Mouse (Mus musculus): ENCODE data around the gene Pcnx3.

DNA sequence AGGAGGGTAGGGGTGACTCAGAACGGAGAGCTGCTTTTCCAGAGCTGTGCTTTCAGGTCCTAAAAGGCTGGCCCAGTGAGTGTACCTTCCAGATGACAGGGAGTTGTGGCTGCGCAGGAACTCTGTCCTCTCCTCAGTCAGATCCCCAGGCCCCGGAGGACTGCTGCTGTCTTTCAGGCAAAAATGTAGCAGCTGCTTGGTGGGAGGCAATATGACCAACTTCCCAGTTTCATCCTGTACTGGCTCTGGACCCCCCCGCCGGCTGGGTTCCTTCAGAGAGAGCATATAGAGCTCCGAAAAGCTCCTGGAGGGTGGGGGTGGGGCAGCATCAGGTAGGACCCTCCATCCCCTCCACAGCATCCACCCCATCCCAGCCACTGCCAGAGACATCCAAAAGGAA is 36.1 kb downstream of the Pcnx3 start:
- no peak for TF ChIP-seq CTCF (IDR thresholded peaks at IDR 0.05; ENCODE audit: control insufficient read depth, insufficient read depth, insufficient read length)
- no peak for TF ChIP-seq CEBPB (IDR thresholded peaks at IDR 0.05; ENCODE audit: low read depth)
